Mouse (Mus musculus) left cerebral cortex, postnatal 10 days (tissue): ENCODE measurements at regions not wholly inside any gene's neighbourhood (a gene's known extent, or its start where the extent isn't known, plus 50 kb on each side); places are given as distances from the start of the nearest gene placed in this dataset.

Experiments
- DNase-seq, 2 experiments: peaks; one replicate each; pipeline ENCODE4 v3.0.0; 2021 to 2022; ENCODE audit warnings: low spot score in 2 of 2, mixed read lengths in 1 of 2; ENCODE audit errors: extremely low spot score in 1 of 2
- intact Hi-C: fragments of 180-260 bp; cut with DNase I; formaldehyde crosslinking; loops from one replicate; pipeline ENCODE4 v1.15.1; 2025

DNA sequence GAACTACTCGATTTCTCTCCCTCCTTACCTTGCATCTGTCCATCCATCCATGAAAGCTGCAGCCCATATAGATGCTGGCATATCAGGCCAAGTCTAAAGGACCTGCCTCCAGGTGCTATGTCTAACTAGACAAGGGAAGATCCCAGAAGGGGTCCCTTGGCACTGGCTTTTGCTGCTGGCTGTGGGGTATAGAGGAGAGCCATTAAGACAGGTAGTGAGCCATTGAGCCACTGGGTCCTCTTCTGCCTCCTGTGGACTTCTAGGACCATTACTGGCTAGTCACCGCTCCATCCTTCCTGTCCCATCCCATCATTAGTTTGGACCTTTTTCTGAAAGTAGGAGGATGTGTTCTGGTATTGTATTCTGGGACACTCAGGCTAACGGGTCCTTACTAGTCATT, 1297.8 kb upstream of the A1bg start:
- intact Hi-C loops: no loop called here
- DNase-seq: no peak

DNA sequence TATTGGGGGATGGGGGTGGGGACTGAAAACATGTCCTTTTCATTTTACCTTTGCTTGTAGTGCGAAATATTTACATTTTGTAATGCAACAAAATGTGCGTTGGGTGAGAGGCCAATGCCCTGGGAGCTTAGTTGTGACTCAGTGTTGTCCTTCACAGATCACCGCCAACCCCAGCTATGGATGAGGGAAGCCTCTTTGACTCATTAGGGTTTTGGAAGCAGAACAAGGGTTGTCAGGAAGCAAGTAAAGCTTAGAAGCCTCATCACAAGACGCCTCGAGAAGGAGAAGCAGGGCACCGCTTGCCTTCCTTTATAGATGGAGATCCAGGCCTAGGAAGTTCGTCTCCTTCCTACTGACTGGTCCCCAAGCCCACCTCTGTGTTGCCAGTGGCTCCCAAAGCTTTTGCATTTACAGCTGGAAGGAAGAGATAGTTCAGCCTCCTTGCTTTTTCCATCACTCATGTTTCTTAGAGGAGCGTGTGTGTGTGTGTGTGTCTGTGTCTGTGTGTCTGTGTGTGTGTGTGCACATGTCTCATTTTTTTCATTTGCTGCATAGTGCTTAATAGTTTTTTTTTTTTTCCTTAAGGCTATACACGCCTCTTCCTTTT, 1297.2 kb upstream of the A1bg start:
- intact Hi-C loops: no loop called here
- DNase-seq: no peak

DNA sequence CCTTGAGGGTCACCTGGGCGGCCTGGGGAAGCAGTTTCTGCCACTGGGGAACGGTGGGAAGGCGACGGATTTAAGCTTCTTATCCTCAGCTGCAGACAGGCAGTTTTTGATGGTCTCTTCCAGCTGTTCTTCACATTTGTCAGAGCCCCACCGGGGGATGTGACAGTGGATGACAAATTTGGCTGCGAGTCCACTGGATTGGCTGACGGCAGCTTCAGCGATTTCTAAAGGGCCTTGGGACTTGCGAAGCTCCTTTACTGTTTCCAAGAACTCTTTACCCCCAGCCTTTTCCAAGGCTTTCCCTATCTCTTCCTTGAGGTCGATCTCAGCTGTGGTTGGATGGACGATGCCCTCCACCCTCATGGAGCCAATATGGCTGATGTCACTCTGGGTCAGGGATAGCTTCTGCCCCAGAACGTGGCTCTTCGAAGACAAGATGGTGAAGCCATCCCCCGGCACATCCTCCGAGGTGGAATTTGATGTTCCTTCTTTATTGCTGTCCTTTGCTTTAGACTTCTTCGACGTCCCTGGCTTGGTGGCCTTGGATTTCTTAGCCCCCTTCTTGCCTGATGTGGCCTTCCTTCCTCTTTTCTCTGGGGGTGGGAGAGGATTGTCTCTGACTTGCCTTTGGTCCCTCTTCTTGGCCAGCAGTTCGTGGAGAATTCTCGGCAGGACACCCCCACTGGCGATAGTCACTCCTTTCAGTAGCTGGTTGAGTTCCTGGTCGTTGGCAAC, 1295.7 kb upstream of the A1bg start:
- intact Hi-C loops: no loop called here

DNA sequence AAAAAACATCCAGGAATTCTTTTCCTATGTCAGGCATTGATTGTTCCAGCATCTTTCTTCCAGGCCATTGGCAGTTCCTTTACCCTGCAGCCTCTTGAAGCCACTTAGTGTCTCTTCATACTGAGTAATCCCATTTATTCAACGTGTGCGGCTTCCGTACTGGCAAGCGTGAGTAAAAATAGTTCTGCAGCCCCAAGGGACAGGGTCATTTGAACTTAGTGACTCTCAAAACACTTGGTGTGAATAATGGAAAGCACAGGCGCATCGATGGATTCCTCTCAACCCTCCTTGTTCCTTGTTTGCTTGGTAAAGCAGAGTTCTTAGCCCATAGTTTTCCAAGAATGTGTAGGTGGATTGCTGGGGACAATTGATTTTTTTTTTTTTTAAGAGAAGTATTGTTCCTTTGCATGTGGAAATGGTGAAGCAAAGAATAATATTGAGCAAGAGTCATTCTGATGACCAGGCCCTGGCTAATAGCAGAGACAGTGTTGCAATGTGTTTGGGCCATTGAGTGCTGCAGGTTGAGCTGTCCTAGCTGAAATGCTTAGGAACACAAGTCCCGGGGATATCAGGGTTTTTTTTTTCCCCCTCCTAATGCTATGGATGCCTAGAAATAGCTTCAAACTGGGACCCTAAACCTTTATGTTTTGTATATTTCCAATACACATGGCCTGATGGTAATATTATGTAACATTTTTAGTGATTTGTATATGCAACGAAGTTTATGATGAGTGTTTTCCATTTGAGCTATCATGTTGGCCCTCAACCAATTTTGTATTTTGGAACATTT, 1294.1 kb upstream of the A1bg start:
- intact Hi-C loops: no loop called here
- no peak for DNase-seq

More for the DNA sequence above, 1295.7 kb upstream of the A1bg start:
- no peak for DNase-seq

DNA sequence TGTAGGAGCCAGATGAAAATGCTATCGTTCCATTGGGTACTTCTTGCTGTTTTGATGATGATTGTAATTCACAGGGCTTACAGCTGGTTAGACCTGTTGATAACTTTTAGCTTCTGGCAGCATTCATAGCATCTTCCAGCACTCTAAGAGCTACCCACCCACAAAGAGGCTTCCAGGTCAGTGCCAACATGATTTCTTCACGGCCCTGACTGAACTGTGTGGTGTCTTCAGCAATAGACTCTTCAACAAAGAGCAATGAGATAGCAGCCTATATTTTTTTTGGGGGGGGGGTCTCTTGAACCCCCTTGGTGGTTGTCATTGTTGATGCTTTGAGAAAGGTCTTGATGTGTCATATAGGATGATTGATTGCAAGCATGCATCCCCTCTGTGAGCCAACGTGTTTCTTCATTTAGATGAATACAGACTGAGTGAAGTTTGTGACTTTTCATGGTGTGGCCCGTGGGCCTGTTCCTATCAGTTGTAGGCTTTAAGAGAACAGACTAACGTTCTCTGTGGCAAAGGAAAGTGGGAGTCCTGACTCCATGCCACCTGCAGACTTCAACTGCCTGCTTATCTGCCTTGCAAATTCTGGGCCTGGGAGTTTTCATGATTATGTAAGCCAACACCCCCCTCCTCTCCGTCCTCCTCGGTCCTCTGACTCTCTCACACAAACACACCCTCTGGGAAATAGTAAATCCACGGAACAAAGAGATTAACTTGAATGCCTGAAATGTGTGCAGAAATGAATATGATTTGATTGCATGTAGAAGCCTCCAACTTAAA, 1293.0 kb upstream of the A1bg start:
- intact Hi-C loops: no loop called here
- no peak for DNase-seq

DNA sequence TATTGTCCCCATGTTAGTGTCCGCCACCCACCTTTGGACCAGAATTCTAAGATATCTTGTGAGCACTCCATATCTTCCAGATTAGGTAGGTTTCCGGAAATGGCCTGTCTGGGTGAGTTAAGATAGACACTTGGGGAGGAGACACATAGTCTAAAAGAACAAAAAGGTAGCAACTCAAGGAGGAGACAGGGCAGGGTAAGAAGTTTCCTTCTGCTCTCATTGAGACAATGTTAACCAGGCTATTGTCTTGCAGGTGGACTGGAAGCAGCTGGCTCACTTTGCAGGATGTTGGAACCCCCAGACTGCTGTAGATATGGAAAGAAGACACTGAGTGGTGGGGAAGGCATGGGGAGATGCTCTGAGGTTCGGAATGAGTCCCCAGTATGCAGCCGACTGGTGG, 1291.5 kb upstream of the A1bg start:
- DNase-seq: no peak
- intact Hi-C loops: no loop called here

DNA sequence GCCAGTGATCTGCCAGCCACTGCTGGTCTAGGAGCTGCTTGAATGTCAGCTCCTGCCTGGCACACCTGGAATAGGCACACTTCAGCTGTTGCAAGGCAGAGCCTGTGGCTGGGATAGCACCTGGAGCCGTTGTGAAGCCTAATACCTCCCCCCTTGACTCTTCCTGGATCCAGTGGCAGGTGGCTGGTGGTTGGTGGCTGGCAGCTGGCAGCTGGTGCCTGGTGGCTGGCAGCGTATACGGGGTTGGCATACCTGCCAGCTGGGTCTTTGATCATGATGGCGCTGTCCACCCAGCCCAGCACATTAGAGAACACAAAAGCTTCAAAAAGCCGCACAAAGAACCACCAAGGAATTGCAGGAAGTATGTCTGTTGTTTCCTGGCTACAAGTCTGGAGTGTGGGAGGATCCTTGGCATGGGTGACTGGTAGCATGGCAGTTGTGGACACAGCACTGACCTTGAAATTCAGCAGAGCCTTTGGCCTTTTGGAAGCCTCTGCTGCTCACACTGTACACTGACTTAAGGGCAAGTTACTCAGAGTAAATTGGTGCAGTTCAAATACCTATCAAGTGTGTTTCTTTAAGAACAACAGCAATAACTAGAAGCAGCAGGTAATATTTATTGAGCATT, 1289.6 kb upstream of the A1bg start:
- intact Hi-C loops: no loop called here

DNA sequence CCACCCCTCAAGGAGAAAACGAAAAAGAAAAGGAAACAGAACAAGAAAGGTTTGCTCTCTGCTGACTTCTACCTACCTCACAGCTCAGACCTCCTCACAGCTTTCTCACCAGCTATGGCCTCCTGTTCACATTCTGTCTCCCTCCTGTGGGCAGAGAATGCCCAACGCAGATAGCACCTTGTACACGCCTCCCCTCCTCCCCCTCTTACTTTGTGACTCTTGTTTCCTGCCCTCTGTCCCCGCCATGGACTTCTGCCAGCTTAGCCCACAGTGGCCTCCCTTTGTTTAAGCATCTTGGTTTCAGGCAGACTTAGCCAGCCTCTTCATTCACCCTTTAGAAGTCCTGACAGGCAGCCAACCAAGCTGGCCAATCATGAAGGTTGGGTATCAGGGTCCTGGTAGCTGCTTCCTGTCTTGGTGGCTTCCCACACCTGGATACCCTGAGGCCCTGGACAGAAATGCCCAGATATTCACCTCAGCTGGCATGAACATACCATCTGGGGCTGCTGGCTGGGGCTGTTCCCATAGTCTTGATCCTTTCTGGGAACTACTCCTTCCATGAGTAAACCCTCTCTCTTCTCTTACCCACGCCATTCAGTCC, 1287.2 kb upstream of the A1bg start:
- intact Hi-C loops: no loop called here
- DNase-seq: no peak

More for the DNA sequence above, 1289.6 kb upstream of the A1bg start:
- no peak for DNase-seq

DNA sequence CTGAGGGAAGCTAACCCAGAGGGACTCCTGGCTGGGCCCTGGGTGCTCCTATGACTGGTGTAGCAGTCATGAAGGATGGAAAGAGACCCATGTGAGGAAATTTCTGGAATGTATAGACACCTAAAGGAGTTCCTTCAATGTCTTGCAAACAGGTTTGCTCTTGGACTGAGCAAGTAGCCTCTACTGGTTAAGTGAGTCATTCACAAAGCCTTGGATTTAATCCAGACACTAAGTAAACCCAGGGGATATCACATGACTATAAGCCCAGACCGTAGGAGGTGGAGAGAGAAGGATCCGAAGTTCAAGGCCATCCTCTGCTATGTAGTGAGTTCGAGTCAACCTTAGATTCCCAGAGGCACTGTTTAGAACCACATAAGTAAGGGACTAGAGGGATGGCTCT, 1286.5 kb upstream of the A1bg start:
- intact Hi-C loops: no loop called here
- no peak for DNase-seq

DNA sequence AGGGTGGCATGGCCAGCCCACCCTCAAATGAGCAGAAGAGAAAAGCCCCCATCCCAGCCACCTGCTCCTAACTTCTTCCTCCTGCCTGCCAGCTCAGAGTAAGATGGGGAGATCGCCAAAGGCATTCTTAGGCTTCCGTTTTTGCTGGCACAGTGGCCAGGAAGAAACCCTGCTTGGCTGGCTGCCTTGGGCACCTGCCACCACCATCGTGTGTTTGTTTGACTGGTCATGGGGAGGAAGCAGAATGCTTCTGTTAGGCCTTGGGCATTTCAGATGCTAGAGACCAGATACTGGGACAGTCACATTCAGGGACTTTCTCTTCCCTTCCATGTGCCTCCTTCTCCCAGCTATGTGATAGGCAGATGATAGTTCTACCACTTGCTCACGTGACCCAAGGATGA, 1283.7 kb upstream of the A1bg start:
- peak in 1 of 2 experiments; percentile 40 for DNase-seq
- intact Hi-C loops: no loop called here

DNA sequence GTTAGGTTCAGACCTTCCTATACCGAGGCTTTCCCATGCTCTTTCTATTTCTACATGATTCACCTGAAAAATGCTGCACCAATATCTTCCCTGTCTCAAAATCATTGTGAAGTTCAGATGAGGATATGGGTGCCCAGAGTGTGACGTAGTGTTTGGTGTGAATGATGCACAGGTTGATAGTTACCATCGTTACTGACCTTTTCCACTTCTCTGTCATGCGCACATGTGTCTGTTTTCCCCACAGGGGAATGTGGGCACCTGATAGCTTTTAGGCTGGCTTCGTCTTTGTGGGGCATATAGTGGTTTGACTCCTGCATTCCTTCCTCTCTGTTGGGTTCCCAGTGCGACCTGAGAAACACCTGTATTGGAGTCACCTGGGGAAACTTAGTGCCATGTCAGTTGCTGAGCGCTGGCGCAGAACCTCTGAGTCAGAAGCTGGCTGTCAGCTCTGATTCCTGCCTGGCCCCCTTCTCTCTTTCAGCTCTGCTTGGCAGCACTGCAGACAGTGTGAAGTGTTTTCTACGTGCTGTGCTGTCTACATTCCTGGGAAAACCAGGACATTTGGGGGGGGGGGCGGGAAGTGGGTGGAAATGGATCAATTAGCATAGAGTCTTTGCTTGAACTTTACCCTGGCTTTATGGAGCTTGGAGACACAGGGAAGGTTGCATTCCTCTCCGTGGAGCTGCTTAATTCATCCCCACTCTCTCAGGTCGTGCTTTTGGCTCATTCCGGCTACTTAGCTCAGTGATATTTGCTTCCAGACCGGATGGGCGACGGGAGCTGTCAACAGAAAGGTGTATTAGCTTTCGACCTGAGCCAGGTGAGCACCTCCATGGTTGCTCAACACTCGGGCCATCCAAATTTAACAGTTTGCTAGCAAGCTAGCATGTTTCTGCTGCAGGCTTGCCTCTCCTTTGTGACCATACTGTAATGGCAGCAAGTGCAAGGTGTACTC, 1281.4 kb upstream of the A1bg start:
- intact Hi-C loops: no loop called here

DNA sequence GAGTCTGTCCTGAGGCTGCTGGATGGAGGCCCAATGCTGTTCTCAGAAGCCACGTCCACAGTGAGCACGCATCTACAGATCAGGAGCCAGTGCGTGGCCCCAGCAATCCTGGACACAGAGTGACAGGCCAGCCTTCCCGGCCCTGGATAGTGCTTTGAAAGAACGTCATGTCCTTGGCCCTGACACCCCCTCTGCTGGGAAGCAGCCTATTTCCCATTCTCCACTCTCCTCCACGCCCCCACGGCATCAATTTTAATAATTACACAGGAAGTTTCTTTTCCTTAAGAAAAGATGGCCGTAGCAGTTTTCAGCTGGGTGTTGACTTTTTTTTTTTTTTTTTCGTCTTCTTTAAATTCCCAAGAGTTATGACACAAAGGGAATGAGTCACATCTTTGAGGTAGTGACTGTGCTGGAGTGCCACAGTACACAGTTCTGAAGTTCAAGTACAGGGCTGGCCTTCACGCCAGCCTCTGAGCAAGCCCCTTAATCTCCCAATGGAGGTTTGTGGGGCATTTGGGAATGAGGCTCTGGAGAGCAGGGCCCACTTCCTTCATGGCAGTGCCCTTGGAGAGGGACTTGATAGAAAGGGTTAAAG, 1280.1 kb upstream of the A1bg start:
- intact Hi-C loops: no loop called here

More for the DNA sequence above, 1281.4 kb upstream of the A1bg start:
- no peak for DNase-seq

DNA sequence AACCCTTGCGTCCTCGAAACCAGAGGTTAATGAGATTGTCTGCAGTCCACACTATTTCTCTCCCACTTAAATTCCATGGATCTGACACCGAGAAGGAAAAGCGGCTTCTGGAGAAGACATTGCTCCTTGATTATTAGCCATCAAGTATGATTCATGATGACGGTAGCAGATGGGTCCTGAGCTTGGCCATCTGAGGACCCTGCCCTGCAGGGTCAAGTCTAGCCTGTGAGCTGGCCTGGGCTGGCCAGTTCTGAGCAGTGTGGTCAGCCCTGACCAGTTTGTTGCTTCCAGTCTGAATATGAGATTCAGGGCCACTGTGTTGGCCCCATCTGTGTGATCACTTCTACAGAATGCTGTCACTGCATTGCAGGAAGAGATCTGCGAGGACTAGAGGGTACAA, 1275.9 kb upstream of the A1bg start:
- intact Hi-C loops: no loop called here
- DNase-seq: no peak

More for the DNA sequence above, 1280.1 kb upstream of the A1bg start:
- no peak for DNase-seq

DNA sequence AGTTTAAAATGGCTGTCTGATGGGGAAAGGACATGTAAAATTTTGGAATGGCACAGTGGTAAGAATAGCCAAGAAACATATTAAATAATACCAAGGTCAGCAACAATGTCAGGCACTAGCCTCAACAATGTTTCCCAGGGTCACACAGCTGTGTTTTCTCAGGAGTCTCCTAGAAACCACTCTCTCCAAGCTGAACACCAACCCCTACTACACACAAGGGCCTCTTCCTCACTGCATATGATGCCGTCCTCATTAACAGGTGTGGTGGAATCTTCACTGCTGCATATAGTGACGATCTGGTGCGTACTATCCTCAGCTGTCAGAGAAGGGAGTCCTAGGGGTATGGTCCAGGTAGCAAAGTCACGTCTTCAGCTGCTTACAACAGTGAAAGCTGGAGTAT, 1275.4 kb upstream of the A1bg start:
- DNase-seq: no peak
- intact Hi-C loops: no loop called here

DNA sequence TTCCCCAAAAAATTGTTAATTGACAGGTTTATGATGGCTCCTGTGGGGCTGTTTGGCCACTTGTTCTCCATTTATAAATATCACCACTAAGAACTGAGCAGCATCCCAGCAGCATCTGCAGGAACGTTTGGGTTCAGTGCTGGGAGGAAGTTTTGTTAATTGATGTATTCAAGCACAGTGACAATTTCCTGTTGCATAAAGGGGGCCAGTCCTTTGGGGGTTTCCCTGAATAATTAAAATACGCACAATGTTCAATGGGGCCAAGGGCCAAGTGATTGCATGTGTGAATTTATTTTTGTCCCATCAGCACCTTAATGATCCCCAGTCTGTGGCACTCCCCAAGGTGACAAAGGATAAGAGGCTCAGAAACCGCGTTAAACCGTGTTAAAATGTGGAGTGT, 1272.6 kb upstream of the A1bg start:
- DNase-seq: no peak
- intact Hi-C loops: no loop called here

DNA sequence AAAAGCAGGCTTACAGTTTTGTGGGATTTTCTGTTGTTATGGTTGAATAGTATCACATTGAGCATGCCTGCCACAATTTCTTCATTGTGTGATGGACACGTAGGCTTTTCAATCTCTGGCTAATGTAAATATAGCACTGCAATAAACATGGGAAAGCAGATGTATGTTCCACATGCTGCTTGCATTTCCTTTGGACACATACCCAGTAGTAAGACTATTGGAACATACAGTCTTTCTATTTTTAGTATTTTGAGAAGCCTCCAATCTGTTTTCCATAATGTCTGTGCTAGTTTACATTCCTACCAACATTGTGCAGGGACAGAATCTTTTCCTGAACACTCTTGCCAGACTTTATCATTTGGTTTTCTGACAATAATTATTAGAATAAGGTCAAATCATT, 1269.9 kb upstream of the A1bg start:
- intact Hi-C loops: no loop called here
- no peak for DNase-seq

DNA sequence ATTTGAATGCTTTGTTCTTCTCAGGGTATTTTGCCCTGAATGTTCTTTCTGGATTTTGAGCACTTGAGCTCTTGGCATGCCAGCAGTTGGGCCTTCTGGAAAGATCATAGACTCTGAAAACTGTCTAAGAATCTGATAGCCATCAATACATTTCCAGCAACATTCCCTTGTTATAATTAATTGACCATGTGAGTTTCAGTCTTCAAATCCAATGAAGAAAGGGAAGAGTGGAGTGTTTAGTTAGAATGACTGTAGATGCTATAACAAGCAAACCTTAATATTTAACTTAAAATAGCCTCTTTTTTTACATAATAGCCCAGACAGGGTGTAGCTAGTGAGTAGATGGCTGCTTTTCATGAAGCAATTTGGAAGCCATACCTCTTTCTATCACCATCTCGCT, 1268.8 kb upstream of the A1bg start:
- no peak for DNase-seq
- intact Hi-C loops: no loop called here
